Mouse (Mus musculus) adipocyte (in vitro differentiated cells): ENCODE measurements around the gene Hist1h1d.

Experiments
- DNase-seq: peaks from one replicate; pipeline ENCODE4 v3.0.0-alpha.2; 2016; ENCODE audit warnings: low spot score

Gene Hist1h1d

GRCm38 (mm10) chr13:23552962-23553361, at the start of gene Hist1h1d:
Hist1h1d (plus strand) TSS chr13:23553262.
- DNase-seq, result no peak

GRCm38 (mm10) chr13:23503797-23504196, 49.3 kb upstream of the Hist1h1d start:
- peak; percentile 43 for DNase-seq

- no peak for DNase-seq
These were observed 47.3 kb upstream of the Hist1h1d start for GRCm38 (mm10) chr13:23505662-23506345.

- peak; percentile 59 for DNase-seq
These were observed 46.7 kb upstream of the Hist1h1d start for GRCm38 (mm10) chr13:23506351-23506750.

- DNase-seq, result no peak
These were observed 46.1 kb upstream of the Hist1h1d start for GRCm38 (mm10) chr13:23506819-23507515.

- DNase-seq, result no peak
These were observed 42.9 kb upstream of the Hist1h1d start for GRCm38 (mm10) chr13:23510127-23510526.

- DNase-seq, result no peak
These were observed 39.5 kb upstream of the Hist1h1d start for GRCm38 (mm10) chr13:23513517-23513916.

GRCm38 (mm10) chr13:23515281-23515680, 37.8 kb upstream of the Hist1h1d start:
- DNase-seq, result no peak

GRCm38 (mm10) chr13:23515826-23516620, 37.0 kb upstream of the Hist1h1d start:
- no peak for DNase-seq

- DNase-seq, result peak; percentile 80
These were observed 36.0 kb upstream of the Hist1h1d start for GRCm38 (mm10) chr13:23516822-23517602.

- peak; percentile 86 for DNase-seq
These were observed 35.3 kb upstream of the Hist1h1d start for GRCm38 (mm10) chr13:23517603-23518294.

GRCm38 (mm10) chr13:23518295-23518603, 34.8 kb upstream of the Hist1h1d start:
- no peak for DNase-seq

- peak; percentile 88 for DNase-seq
These were observed 34.2 kb upstream of the Hist1h1d start for GRCm38 (mm10) chr13:23518885-23519284.

GRCm38 (mm10) chr13:23519416-23519815, 33.6 kb upstream of the Hist1h1d start:
- peak; percentile 83 for DNase-seq

GRCm38 (mm10) chr13:23521703-23522102, 31.4 kb upstream of the Hist1h1d start:
- peak; percentile 66 for DNase-seq

GRCm38 (mm10) chr13:23523976-23524375, 29.1 kb upstream of the Hist1h1d start:
- no peak for DNase-seq

- DNase-seq, result peak; percentile 86
These were observed 28.4 kb upstream of the Hist1h1d start for GRCm38 (mm10) chr13:23524654-23525053.

- DNase-seq, result no peak
These were observed 27.2 kb upstream of the Hist1h1d start for GRCm38 (mm10) chr13:23525901-23526300.

GRCm38 (mm10) chr13:23526312-23526711, 26.8 kb upstream of the Hist1h1d start:
- DNase-seq, result peak; percentile 86

GRCm38 (mm10) chr13:23529005-23529404, 24.1 kb upstream of the Hist1h1d start:
- no peak for DNase-seq

GRCm38 (mm10) chr13:23529480-23530165, 23.4 kb upstream of the Hist1h1d start:
- no peak for DNase-seq
